Mouse (Mus musculus) hematopoietic multipotent progenitor cell, adult 10-12 weeks (in vitro differentiated cells): ENCODE data around the gene Harbi1. TPM values are rescaled to one million over a fixed set of nuclear protein-coding genes. Genes with fewer than 3 reads are reported as not detected.

Experiments
- polyA plus RNA-seq: library from polyadenylated mRNA; stranded (reverse); fragments of >175 nt; gene quantifications from 2 replicates; pipeline ENCODE4 v1.2.3, GENCODE M21; 2012; ENCODE audit warnings: low replicate concordance

Gene Harbi1
- 1.2 and 2.2 TPM in 2 replicates for polyA plus RNA-seq

GRCm38 (mm10) chr2:91710272-91711234 lies at the start of gene Harbi1, which contains the start of gene Atg13:
Gene Harbi1 (plus strand): TSS chr2:91710852.
Gene Atg13 (minus strand): TSS chr2:91710576.

GRCm38 (mm10) chr2:91729971-91730821 lies 19.5 kb downstream of the Harbi1 start, which contains the start of gene Ambra1:
Gene Ambra1 (plus strand): TSS chr2:91730134.

Other genes starting within 250 kb of the Harbi1 start
- gene Ckap5, start 184.1 kb upstream of the Harbi1 start, polyA plus RNA-seq: 1.5 and 1.9 TPM in 2 replicates
- not detected in 2 replicates for gene F2, start 74.4 kb upstream of the Harbi1 start, polyA plus RNA-seq
- 20.3 and 26.5 TPM in 2 replicates for gene Zfp408, start 61.1 kb upstream of the Harbi1 start, polyA plus RNA-seq
- 25.9 and 56.3 TPM in 2 replicates for gene Arhgap1, start 61.0 kb upstream of the Harbi1 start, polyA plus RNA-seq
- 34.7 and 41.6 TPM in 2 replicates for gene Atg13, start 276 bp upstream of the Harbi1 start, polyA plus RNA-seq
- gene Ambra1, start 19.3 kb downstream of the Harbi1 start, polyA plus RNA-seq: 35.8 and 49.0 TPM in 2 replicates
- 0.13 and 0.59 TPM in 2 replicates for gene Chrm4, start 216.4 kb downstream of the Harbi1 start, polyA plus RNA-seq
- 8.2 and 9.8 TPM in 2 replicates for gene Mdk, start 221.4 kb downstream of the Harbi1 start, polyA plus RNA-seq
- not detected in 2 replicates for gene Gm9821, start 234.9 kb downstream of the Harbi1 start, polyA plus RNA-seq